Mouse (Mus musculus) CH12.LX (cell line): ENCODE measurements at regions not wholly inside any gene's neighbourhood (a gene's known extent, or its start where the extent isn't known, plus 50 kb on each side); places are given as distances from the start of the nearest gene placed in this dataset.

Experiments
- DNase-seq: peaks from one replicate; pipeline ENCODE4 v3.0.0-alpha.2; 2013; ENCODE audit errors: extremely low read depth
- H3K27ac ChIP-seq: 2 replicates; pipeline ENCODE4 v1.5.1; 2012; ENCODE audit warnings: low read depth, mild to moderate bottlenecking, control low read depth, moderate library complexity; ENCODE audit not compliant: insufficient read depth
- H3K27me3 ChIP-seq: replicated peaks from 2 replicates; pipeline ENCODE3; 2012; ENCODE audit warnings: inconsistent platforms
- H3K36me3 ChIP-seq, 2 experiments: replicated peaks in 1 of 2; 2 replicates each; pipeline versions ENCODE3 to v1.6.1; 2012; ENCODE audit warnings: inconsistent platforms in 1 of 2, low read length in 1 of 2, mild to moderate bottlenecking in 1 of 2, mixed read lengths in 1 of 2, moderate library complexity in 1 of 2; ENCODE audit not compliant: control insufficient read depth in 1 of 2, insufficient read depth in 1 of 2
- H3K4me1 ChIP-seq, 2 experiments: 2 replicates each; pipeline ENCODE4 v1.6.1; 2012; ENCODE audit warnings: inconsistent platforms in 1 of 2, moderate library complexity in 1 of 2; ENCODE audit not compliant: insufficient read depth in 2 of 2, control insufficient read depth in 1 of 2
- H3K4me2 ChIP-seq: 2 replicates; pipeline ENCODE4 v1.6.1; 2012; ENCODE audit warnings: low read depth, mild to moderate bottlenecking, control low read depth; ENCODE audit not compliant: poor library complexity, insufficient read depth, severe bottlenecking
- H3K4me3 ChIP-seq, 3 experiments: fragments of 150-350 bp in 1 of 3; sonication (generic) in 1 of 3; replicated peaks in 1 of 3; 2 replicates each; pipeline versions ENCODE3 to v1.5.1; 2011 to 2012; ENCODE audit warnings: low read depth in 2 of 3, low read length in 2 of 3, mild to moderate bottlenecking in 2 of 3, moderate library complexity in 2 of 3, control low read depth in 1 of 3, improper control_type of control experiment in 1 of 3, inconsistent platforms in 1 of 3, mixed read lengths in 1 of 3; ENCODE audit not compliant: poor library complexity in 1 of 3
- H3K79me2 ChIP-seq: replicated peaks from 2 replicates; pipeline ENCODE4 v1.6.1; 2012; ENCODE audit warnings: mild to moderate bottlenecking, moderate library complexity; ENCODE audit not compliant: control insufficient read depth, poor library complexity, insufficient read depth, severe bottlenecking; ENCODE audit errors: extremely low read depth
- H3K9ac ChIP-seq: 2 replicates; pipeline ENCODE4 v1.6.1; 2012; ENCODE audit warnings: low read depth, mild to moderate bottlenecking, control low read depth, moderate library complexity; ENCODE audit not compliant: insufficient read depth
- H3K9me3 ChIP-seq: replicated peaks from 2 replicates; pipeline ENCODE3; 2012; ENCODE audit warnings: low read length, inconsistent platforms, mixed read lengths
- CHD1 ChIP-seq: IDR thresholded peaks from 2 replicates; pipeline ENCODE4 v1.6.1; 2012; ENCODE audit warnings: low read depth, low read length, improper control_type of control experiment, inconsistent platforms
- KAT2A ChIP-seq: IDR thresholded peaks from 2 replicates; pipeline ENCODE4 v1.6.1; 2012; ENCODE audit warnings: low read length, improper control_type of control experiment, inconsistent platforms; ENCODE audit not compliant: insufficient replicate concordance
- PAX5 ChIP-seq: IDR thresholded peaks from 2 replicates; pipeline ENCODE4 v1.6.1; 2012; ENCODE audit warnings: low read length, inconsistent platforms, mixed read lengths
- SMC3 ChIP-seq: IDR thresholded peaks from 2 replicates; pipeline ENCODE4 v1.6.1; 2011; ENCODE audit warnings: low read depth, low read length, improper control_type of control experiment
- TCF12 ChIP-seq: IDR thresholded peaks from 2 replicates; pipeline ENCODE4 v1.6.1; 2014; ENCODE audit warnings: low read depth, mild to moderate bottlenecking, inconsistent platforms, low read length, improper control_type of control experiment
- ZKSCAN1 ChIP-seq: IDR thresholded peaks from 2 replicates; pipeline ENCODE4 v1.6.1; 2012; ENCODE audit warnings: low read depth, inconsistent platforms, low read length, improper control_type of control experiment, borderline replicate concordance
- ZMIZ1 ChIP-seq: IDR thresholded peaks from 2 replicates; pipeline ENCODE4 v1.6.1; 2012; ENCODE audit warnings: low read depth, mild to moderate bottlenecking, inconsistent platforms, low read length, improper control_type of control experiment
- dilution Hi-C: fragments of 300-500 bp; cut with MboI; formaldehyde crosslinking; loops from 2 replicates; pipeline ENCODE4 v1.14.3; 2020; ENCODE audit warnings: low sequenced_read_pairs; ENCODE audit not compliant: extremely low pct_unique_long_range_greater_than_20kb, extremely low pct_ligation_motif_present
- in situ Hi-C: fragments of 300-500 bp; cut with MboI; formaldehyde crosslinking; loops from 3 replicates; pipeline ENCODE4 v1.14.3; 2019; ENCODE audit warnings: low sequenced_read_pairs, low pct_ligation_motif_present, low pct_unique_long_range_greater_than_20kb, mixed read lengths

DNA sequence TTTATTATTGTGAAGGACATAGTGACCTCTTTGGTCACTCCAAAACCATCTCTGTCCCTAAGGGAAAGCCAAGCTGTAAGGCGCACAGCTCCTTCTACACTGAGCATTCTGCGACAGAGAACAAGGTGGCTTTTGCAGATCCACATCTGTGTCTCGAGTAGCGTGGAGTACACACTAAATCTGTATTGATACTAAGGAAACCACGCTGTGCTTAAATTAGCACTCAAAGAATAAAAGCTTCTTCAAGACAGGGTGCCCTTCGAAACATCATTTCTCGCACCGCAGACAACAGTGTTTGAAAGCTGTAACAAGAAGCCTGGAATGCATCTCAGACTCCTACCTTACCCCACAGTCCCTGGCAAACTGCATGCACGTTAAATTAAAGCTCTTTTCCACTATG is 52.9 kb upstream of the Bdnf start:
- no peaks in the 10 kb centered on the region for H3K9me3 ChIP-seq
- H3K9ac ChIP-seq = no peak overlapping the region
- in situ Hi-C loops (no loop called here), dilution Hi-C loops (no loop called here)
- DNase-seq = no peak
- no peaks in the 10 kb centered on the region for H3K79me2 ChIP-seq
- TF ChIP-seq PAX5 = no peak
- no peak for TF ChIP-seq TCF12
- no peak for TF ChIP-seq SMC3
- no peak for TF ChIP-seq ZKSCAN1
- TF ChIP-seq CHD1 = no peak
- no peak for TF ChIP-seq ZMIZ1
- TF ChIP-seq KAT2A = no peak
- no peaks in the 10 kb centered on the region for H3K27me3 ChIP-seq
- no peaks in the 10 kb centered on the region for H3K36me3 ChIP-seq
- no peak overlapping the region for H3K27ac ChIP-seq
- no peak overlapping the region for H3K4me3 ChIP-seq
- H3K4me1 ChIP-seq = no peaks in the 10 kb centered on the region
- H3K4me2 ChIP-seq = no peak overlapping the region
